Mouse (Mus musculus) liver, adult 2 months (tissue): ENCODE data around the gene Pdia3. TPM values are rescaled to one million over a fixed set of nuclear protein-coding genes. Genes with fewer than 3 reads are reported as not detected.
A peak's percentile ranks its signal among the peaks of the same experiment; 100 is the strongest.
"Not testable (repeated sequence)": the region's sequence is repeated elsewhere in the genome, so short reads cannot be mapped to it uniquely, and the experiment has no call there.

Source experiments
- DNase-seq: peaks from one replicate; pipeline ENCODE4 v3.0.0-alpha.2; 2011; ENCODE audit warnings: low read depth, low spot score; ENCODE audit errors: extremely low read depth
- H3K27ac ChIP-seq: fragments of 200-500 bp; replicated peaks from 2 replicates; pipeline ENCODE4 v1.5.1; 2012; ENCODE audit warnings: low read depth, mild to moderate bottlenecking, control low read depth, inconsistent platforms, low read length; ENCODE audit not compliant: insufficient read depth
- H3K27me3 ChIP-seq: fragments of 200-500 bp; 2 replicates; pipeline ENCODE4 v1.6.1; 2012; ENCODE audit warnings: mild to moderate bottlenecking, moderate library complexity, low read length, inconsistent platforms; ENCODE audit not compliant: control insufficient read depth, insufficient read depth
- H3K36me3 ChIP-seq: fragments of 200-500 bp; 2 replicates; pipeline ENCODE4 v1.6.1; 2012; ENCODE audit warnings: low read length, inconsistent platforms; ENCODE audit not compliant: control insufficient read depth, insufficient read depth
- H3K4me1 ChIP-seq: fragments of 200-500 bp; 2 replicates; pipeline ENCODE4 v1.6.1; 2011; ENCODE audit warnings: low read length; ENCODE audit not compliant: control insufficient read depth, insufficient read depth
- H3K4me3 ChIP-seq: fragments of 200-500 bp; 2 replicates; pipeline ENCODE4 v1.5.1; 2011; ENCODE audit warnings: low read depth, mild to moderate bottlenecking, control low read depth, low read length, moderate library complexity; ENCODE audit not compliant: insufficient read depth
- H3K79me2 ChIP-seq: fragments of 200-500 bp; 2 replicates; pipeline ENCODE4 v1.6.1; 2012; ENCODE audit warnings: inconsistent platforms, mild to moderate bottlenecking, low read length, moderate library complexity; ENCODE audit not compliant: control insufficient read depth, insufficient read depth
- H3K9ac ChIP-seq: fragments of 200-500 bp; 2 replicates; pipeline ENCODE4 v1.6.1; 2012; ENCODE audit warnings: low read depth, mild to moderate bottlenecking, control low read depth, inconsistent platforms, low read length
- CTCF ChIP-seq: fragments of 200-500 bp; IDR thresholded peaks from 2 replicates; pipeline ENCODE4 v1.5.1; 2011; ENCODE audit warnings: low read depth, low read length, control low read depth
- POLR2A ChIP-seq: fragments of 200-500 bp; IDR thresholded peaks from 2 replicates; pipeline ENCODE4 v1.6.1; 2011; ENCODE audit warnings: low read length, control low read depth; ENCODE audit not compliant: insufficient read depth; ENCODE audit errors: extremely low read depth
- WGBS: fragments of 180-500 bp; shearing (Covaris S2); methylation state at CpG from one replicate; pipeline ENCODE4 v1.1.7; 2018; 5-methylcytosine and 5-hydroxymethylcytosine counted together
- polyA plus RNA-seq: library from polyadenylated mRNA; depleted of rRNA; stranded (reverse); fragments of >200 nt; gene quantifications from 2 replicates; pipeline ENCODE4 v1.2.3, GENCODE M21; 2012; rRNA removed
- total RNA-seq: library from RNA; depleted of rRNA; stranded (reverse); fragments of >200 nt; gene quantifications from 2 replicates; pipeline ENCODE4 v1.2.3, GENCODE M21; 2014; rRNA removed

The Pdia3 gene
- total RNA-seq (193 and 226 TPM in 2 replicates), polyA plus RNA-seq (412 and 434 TPM in 2 replicates)

DNA sequence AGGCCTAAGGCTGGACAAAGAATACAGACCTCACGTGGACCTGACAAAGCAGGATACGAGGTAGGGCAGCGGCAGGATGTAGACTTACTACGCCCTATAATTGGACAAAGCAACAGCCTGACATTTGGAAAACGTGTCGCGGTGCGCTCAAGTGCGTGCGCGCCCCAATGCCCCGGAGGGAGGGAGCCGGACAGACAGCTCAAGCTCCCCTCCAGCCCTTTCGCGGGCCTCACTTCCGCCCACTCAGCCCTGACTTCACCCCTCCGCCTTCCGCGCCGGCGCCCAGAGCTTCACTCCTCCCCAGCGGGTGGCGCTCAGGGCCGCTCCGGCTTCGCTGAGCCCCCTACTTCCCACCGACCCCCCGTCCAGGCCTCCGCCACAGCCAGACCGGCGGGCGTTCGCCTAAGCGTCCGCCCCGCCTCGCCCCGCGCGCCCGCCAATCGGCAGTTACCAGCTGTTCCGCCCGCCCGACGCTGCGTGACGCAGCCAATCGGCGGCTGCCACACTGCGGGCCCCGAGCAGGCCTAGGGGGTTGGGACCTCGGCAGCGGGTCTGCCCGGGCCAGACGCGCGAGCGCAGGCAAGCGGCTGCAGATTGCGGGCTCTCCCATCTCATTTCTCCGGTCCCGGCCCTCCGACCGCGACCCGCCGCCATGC, at the start of gene Pdia3, which contains the start of gene Catsper2:
TSS of gene Pdia3 (plus strand) at position 389 of the 656 bp plus-strand sequence.
TSS of gene Catsper2 (minus strand) at position 406 of the 656 bp plus-strand sequence.
- Histone ChIP-seq H3K4me3 (peak within 1 kb of the TSS; percentile 96), H3K9ac (peak within 1 kb of the TSS; percentile 99), H3K27ac (peak within 1 kb of the TSS; percentile 95), H3K27me3 (no peaks in the 10 kb centered on the region), H3K36me3 (peaks cover 19% of the 10 kb centered on the region), H3K4me1 (peaks cover 20% of the 10 kb centered on the region), H3K79me2 (peaks cover 20% of the 10 kb centered on the region)
- peak; percentile 83 for DNase-seq
- under 1% methylated on average over 68 of the region's 68 CpGs for WGBS
- peak; percentile 19; the same call in 1 of the 2 replicates for TF ChIP-seq CTCF
- peak; percentile 95 for TF ChIP-seq POLR2A

DNA sequence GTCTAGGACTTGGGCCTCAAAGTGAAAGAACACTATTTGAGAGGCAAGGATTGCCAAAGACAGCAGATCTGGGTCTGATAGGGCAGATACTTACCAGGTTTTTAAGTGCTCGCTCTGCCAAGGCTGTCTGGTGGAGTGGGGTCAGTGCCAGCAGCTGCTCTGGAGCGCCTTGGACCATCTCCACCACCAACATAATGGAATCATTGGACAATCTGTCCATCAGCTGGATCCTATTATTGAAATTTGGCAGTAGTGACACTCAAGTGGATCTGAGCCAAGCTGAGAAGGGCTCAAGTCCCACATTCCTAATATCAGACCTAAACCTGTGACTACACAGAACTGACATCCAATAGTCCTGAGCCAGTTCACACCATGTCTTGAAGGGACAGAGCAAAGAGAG, 44.7 kb upstream of the Pdia3 start:
- DNase-seq: no peak
- Histone ChIP-seq H3K4me1 (no peaks in the 10 kb centered on the region), H3K9ac (no peak overlapping the region), H3K4me3 (no peak overlapping the region), H3K27ac (no peak overlapping the region), H3K79me2 (no peaks in the 10 kb centered on the region), H3K36me3 (no peaks in the 10 kb centered on the region), H3K27me3 (no peaks in the 10 kb centered on the region)
- WGBS: 86% methylated on average over 2 of the region's 2 CpGs
- TF ChIP-seq POLR2A (no peak), CTCF (no peak)

DNA sequence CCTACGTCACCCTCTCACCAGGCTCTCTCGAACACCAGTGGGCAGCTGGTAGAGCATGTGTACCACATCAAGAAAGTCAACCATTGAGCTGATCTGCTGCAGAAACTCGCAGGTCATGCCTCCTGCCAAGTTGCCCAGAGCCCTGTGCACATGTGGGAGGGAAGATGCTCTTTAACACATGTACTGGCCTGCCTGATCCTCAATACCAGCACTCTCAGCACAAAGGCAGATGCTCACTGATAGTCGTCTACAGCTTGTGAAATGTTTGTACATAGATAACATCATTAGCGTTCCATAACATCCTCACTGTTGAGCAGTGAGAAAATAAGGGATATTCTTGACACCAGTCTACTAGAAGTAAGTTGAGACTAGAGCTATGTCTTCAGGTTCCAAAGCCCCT, 42.7 kb upstream of the Pdia3 start:
- no peaks in the 10 kb centered on the region for H3K4me1 ChIP-seq
- no peak for DNase-seq
- no peak overlapping the region for H3K4me3 ChIP-seq
- WGBS: 80% methylated on average over 5 of the region's 5 CpGs
- H3K79me2 ChIP-seq: no peaks in the 10 kb centered on the region
- H3K27ac ChIP-seq: no peak overlapping the region
- no peaks in the 10 kb centered on the region for H3K27me3 ChIP-seq
- TF ChIP-seq POLR2A: no peak
- no peak for TF ChIP-seq CTCF
- no peaks in the 10 kb centered on the region for H3K36me3 ChIP-seq
- H3K9ac ChIP-seq: no peak overlapping the region

DNA sequence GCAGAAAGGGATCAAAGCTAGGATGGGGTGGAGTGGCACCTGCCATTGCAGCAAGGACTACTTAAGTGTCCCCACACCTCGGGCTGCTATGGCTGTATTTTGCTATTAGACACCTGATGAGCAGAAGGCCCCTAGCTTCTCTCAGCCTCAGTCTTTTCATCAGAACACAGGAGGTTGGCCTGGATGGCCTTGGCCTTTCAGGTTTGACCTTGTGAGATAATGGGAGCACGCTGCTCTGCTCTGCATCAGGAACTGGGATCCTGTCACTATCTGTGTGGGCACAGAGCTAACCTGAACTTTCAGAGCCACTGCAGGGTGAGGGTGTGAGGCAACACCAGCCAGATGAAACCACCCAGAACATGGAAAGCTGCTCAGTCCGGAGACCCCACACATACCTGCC, 41.3 kb upstream of the Pdia3 start:
- H3K4me3 ChIP-seq: no peak overlapping the region
- H3K27me3 ChIP-seq: no peaks in the 10 kb centered on the region
- TF ChIP-seq CTCF (no peak), POLR2A (no peak)
- H3K79me2 ChIP-seq: no peaks in the 10 kb centered on the region
- no peak overlapping the region for H3K27ac ChIP-seq
- H3K4me1 ChIP-seq: no peaks in the 10 kb centered on the region
- WGBS: 39% methylated on average over 3 of the region's 3 CpGs
- H3K9ac ChIP-seq: no peak overlapping the region
- DNase-seq: no peak
- H3K36me3 ChIP-seq: no peaks in the 10 kb centered on the region

DNA sequence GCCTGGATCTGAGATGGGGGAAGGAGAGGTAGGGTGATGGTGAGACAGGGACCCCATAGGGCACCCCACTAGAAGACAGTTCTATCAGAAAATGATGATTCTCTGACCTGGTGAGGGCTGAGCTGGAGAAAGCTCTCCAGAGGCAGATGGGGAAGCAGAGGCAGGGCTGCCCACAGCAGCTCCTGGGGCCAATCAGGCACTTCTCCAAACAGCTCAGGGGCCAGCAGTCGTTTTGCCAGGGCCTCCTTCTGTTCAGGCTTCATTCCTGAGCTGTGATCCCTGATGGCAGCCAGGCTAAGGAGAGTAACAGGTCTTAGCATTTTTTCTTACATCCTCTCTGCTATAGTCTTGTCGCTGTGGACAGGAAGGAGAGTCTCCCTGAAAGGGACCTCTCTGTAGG, 38.8 kb upstream of the Pdia3 start:
- no peak overlapping the region for H3K9ac ChIP-seq
- no peaks in the 10 kb centered on the region for H3K27me3 ChIP-seq
- no peaks in the 10 kb centered on the region for H3K79me2 ChIP-seq
- H3K36me3 ChIP-seq: no peaks in the 10 kb centered on the region
- WGBS: 41% methylated on average over 2 of the region's 2 CpGs
- TF ChIP-seq POLR2A: no peak
- no peak for TF ChIP-seq CTCF
- H3K27ac ChIP-seq: no peak overlapping the region
- no peak overlapping the region for H3K4me3 ChIP-seq
- no peaks in the 10 kb centered on the region for H3K4me1 ChIP-seq
- no peak for DNase-seq

DNA sequence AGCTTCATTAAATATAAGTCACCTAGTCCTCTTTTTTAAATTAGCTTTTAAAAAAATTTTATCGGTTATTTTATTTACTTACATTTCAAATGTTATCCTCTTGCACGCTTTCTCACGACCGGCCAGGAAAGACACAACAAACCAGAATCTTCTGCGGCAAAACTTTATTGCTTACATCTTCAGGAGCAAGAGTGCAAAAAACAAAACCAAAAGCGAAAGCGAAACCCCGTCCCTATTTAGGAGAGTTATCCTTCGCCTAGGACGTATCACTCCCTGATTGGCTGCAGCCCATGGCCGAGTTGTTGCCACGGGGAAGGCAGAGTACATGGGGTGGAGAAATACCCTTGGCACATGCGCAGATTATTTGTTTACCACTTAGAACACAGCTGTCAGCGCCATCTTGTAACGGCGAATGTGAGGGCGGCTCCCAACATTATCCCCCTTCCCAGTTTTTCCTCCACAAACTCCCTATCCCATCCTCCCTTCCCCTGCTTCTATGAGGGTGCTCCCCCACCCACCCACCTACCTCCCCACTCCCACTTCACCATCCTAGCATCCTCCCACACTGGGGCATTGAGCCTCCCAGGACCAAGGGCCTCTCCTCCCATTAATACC, 26.5 kb upstream of the Pdia3 start, which contains the start of gene Strc:
TSS of gene Strc (minus strand) at position 208 of the 615 bp plus-strand sequence.
- not testable (repeated sequence) for DNase-seq, H3K4me3 ChIP-seq, H3K27ac ChIP-seq, H3K27me3 ChIP-seq, H3K9ac ChIP-seq, H3K36me3 ChIP-seq, H3K4me1 ChIP-seq, H3K79me2 ChIP-seq
- 91% methylated on average over 17 of the region's 17 CpGs for WGBS
